Mouse (Mus musculus) T-cell, adult 2 months (primary cell): ENCODE data around the gene Ppp1r9a.
"Not testable (repeated sequence)": the region's sequence is repeated elsewhere in the genome, so short reads cannot be mapped to it uniquely, and the experiment has no call there.

Experiments used
- DNase-seq: peaks from one replicate; pipeline ENCODE4 v3.0.0; 2022; ENCODE audit warnings: low spot score

The Ppp1r9a gene

DNA sequence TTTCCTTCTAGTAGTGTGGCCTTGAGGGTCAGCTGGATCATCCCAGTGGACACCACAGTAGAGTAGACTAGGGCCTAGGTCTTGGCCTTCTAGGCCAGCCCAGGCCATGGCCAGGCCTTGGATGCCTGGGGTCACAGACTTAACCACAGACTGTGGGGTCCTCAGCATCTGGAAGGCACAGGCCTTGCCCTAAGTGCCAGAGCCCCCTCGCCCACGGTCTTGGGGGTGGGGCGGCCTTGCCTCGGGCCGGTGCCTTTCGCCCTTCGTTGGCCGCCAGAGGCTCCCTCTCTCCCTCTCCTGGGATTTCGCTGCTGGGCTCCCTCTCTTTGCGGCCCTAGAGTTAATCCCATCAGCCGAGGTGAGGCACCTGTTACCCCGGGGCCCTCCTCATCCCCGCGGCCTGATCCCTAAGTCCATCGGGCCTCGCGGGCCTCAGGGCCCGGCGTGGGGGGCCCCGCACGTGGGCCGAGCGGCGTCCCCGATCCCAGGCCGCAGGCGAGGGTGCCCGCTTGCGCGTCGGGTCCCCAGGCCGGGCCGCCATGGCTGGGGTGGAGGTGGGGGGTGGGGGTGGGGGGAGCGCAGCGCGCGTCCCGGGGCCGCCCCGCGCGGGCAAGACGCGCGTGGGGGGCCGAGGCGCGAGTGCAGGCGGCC, at the start of gene Ppp1r9a:
Gene Ppp1r9a (plus strand): TSS at position 244 of the 651 bp plus-strand sequence.
- no peak for DNase-seq

DNA sequence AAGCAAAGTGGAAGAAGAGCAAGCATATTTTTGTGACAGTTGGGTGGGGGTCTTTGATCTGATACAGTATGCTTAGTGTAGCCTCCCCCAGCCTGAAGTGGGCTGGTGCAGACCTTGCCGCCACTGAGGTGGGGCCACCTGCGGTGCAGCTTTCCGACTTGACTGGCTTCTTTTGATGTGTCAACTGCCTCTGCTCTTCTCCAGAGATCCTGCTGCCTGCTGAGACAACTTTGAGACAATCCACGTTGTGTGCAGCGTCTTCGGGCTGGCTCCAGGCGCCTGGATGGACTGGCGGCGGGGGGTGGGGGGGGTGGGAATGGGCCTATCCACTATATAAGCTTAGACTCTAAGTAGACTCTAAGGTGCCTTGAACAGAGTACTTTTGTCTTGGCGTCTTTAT, 47.5 kb upstream of the Ppp1r9a start:
- no peak for DNase-seq

DNA sequence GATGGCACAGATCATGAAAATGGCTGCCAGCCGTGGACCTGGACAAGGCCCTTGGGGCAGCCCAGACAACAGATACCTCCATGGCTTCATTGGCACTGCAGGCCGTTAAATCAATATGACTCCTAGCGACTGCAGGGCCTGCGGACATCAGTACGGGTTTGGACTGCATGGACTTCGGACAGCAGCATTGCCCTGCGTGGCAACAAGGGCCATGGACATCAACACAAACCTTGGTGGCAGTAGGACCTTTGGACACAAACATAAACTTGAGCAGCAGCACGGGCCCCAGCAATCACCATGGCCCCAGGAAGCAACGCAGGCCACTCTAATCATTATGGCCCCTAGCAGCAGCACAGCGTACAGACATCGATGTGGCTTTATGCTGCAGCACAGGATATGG, 45.8 kb upstream of the Ppp1r9a start:
- DNase-seq, result no peak

DNA sequence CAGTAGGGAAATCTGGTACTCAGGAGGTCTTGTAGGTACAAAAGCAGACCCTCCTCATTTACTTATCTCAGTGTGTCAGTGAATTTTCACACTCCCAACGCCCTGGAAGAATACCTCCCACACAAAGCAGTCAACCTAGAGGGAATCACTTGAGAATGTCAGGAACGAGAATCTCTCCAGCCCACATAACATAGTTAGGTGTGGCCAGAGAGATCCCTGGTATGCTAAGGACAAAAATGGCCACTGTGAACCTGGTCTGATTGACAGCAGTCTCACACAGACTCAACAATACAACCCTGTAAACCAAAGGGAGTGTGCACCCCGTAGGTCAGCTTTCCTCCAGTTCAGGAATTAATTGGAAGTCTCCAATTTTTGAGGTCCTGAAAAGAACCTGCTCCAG, 18.4 kb upstream of the Ppp1r9a start:
- no peak for DNase-seq

DNA sequence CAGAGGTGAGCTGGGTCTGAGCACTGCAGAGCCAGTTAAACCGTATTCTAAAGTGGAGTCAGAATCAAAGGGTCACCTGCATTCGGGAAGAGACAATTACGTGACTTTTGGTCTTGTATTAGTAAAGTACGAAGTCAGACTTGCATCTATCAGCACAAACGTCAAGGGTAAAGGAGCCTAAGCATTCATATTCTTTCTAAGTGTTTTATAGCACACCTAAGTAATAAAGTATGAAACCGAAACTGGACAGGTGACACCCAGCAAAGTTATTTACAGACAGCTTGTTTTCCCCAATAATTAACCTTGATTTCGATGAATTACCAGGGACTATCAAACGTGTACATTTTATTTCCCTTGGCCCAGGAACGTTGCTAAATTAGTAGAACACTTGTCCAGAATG, 13.2 kb upstream of the Ppp1r9a start:
- DNase-seq, result no peak

DNA sequence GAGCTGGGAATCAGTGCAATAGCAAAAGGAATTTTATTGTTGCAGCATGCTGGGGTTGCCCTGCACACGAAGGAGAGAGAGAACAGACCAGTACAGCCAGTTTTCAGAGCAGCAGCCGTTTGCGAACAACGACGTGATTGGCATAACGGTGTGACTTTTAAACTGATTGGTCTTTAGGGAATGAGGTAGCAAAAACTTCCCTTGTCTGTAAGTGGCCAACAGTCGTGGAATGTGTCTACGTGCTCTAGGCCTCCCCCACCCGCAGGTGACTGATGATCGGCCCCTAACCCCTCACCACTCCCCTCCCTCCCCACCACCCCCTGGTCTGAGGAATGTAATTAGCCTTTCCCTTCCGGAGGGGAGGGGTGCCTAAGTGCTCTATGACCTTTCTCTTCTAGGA, 10.3 kb upstream of the Ppp1r9a start:
- DNase-seq, result no peak

DNA sequence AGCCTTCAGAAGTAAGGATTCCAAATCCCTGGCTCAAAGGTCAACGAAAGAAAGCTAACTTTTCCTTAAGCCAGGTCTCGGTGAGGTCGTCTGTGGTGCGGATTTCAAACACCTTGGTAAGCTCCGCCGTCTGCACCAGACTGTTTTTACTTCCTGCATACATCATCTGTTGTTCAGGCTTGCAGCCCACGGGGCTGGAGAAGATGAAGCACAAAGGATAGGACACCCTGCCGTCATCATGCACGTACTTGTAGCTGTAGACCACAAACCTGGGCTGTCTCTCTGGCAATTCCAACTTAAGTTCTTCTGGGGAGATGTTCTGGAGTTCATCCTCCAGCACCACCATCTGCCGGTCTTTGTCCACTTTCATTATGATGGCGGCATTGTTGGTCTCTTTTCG, 9.4 kb upstream of the Ppp1r9a start:
- not testable (repeated sequence) for DNase-seq

DNA sequence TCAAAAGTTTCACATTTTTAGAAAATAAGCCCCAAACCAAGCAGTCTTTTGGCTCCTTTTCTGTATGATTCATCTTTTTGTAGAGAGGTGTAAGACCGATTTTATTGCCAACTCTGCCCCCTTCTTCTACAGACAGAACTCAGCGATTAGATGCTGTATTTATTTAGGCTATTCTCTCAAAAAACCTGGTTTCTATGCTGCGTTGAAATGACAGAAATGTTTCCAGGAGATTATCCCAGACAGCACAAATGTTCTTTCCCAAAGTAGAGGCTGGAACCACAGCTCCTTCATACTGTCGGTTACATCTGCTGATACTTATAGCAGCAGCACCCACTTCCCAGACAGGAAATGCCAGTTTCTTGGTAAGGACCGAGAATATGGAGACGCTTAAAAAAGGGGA, 2.8 kb upstream of the Ppp1r9a start:
- DNase-seq, result no peak

DNA sequence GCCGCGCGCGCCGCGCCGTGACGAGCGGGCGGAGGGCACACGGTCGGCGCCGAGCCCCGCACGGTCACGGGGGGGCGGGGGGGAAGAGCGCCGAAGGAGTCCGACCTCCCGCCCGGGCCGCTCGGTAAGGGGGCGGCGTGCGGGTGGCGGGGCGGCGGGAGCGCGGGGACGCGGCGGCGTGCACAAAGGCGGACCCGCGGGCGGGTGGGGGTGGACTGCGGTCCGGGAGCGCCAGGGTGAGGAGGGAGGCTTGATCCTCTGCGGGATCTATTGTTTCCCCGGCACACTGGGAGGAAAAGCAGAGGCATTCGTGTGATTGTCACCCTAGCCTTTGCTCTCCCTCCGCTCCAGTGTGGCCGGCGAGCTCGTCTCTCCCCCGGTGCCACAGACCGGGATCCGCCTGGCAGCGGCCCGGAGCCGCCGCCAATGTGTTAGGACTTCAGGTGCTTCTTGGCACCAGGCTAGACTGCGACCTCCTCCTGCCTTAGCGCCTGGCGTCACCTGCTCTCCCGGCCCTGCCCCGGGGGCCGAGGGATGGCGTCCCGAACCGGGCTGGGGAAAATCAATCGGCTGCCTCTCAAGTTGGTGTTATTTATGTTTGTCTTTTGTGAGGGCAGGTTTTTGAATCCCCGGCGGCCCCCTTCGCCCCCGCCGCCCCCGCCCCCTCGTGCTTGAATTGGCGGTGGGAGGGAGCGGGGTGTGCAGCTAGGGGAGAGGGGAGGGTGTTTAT, 773 bp downstream of the Ppp1r9a start:
- DNase-seq, result no peak

DNA sequence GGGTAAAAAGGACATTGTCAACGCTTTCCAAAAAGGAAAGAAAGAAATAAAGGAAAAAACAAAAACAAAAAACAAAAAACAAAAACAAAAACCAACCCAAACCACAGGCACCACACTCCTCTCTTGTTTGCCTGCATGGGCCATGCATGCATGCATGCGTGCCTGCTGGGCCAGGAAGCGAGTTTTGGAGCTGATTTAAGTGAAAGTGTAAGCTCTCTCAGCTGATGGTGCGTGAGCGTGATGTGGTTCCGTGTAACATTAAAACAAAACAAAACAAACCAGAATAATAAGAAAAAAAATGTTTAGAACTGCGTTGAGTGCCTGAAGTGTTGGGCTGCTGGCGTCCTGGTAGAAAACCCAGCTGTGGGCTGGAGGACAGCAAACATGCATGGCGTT, 1.3 kb downstream of the Ppp1r9a start:
- DNase-seq, result no peak

DNA sequence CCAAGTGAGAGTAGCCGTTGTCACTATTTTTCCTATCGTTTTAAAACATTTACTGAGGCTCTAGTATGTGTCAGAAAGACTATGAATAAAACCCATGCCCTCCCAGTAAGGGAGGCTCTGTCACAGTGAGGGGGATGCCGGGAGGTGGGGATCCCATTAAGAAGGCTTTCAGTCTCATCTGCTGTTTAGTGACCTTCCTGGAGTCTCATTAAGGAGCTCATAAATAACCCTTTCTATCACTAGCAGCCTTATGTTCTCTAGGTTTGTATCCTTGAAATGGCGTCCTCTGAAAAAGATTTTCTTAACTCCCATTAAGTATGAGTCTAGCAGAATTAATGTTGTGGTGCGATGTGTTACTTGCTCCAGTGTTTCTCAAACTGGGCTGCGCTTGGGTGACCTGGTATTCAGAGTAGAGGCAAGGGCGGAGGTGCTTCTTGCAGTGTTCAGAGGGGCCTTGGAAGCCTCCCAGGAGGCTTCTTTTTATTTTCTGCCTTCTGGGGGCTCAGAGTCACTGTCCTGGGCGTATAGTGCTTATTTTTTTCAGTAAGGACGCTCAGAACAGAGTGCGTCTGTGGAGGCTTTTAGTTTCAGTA, 7.4 kb downstream of the Ppp1r9a start:
- DNase-seq, result no peak

DNA sequence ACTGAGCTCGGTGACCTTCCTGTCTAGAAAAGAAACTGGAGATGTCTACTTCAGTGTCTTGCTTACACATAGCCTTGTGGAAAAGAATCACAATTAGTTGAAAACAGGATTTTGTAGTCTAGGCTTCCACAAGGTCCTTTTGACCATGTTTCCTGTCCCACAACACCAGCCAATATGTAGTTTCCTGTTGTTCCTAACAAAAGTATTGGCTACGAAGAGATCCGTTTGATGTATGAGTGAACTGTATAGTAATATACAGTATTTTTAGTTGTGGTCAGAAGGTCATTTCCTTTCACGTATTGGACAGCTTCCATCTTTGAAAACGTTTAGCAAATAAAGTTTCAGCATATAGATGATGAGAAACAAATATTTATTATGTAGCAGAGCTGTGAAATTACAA, 15.8 kb downstream of the Ppp1r9a start:
- no peak for DNase-seq

DNA sequence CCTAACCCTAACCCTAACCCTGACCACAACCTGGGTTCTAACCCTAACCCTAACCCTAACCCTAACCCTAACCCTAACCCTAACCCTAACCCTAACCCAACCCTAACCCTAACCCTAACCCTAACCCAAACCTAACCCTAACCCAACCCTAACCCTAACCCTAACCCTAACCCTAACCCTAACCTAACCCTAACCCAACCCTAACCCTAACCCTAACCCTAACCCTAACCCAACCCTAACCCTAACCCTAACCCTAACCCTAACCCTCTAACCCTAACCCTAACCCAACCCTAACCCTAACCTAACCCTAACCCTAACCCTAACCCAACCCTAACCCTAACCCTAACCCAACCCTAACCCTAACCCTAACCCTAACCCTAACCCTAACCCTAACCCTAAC, 21.1 kb downstream of the Ppp1r9a start:
- not testable (repeated sequence) for DNase-seq

DNA sequence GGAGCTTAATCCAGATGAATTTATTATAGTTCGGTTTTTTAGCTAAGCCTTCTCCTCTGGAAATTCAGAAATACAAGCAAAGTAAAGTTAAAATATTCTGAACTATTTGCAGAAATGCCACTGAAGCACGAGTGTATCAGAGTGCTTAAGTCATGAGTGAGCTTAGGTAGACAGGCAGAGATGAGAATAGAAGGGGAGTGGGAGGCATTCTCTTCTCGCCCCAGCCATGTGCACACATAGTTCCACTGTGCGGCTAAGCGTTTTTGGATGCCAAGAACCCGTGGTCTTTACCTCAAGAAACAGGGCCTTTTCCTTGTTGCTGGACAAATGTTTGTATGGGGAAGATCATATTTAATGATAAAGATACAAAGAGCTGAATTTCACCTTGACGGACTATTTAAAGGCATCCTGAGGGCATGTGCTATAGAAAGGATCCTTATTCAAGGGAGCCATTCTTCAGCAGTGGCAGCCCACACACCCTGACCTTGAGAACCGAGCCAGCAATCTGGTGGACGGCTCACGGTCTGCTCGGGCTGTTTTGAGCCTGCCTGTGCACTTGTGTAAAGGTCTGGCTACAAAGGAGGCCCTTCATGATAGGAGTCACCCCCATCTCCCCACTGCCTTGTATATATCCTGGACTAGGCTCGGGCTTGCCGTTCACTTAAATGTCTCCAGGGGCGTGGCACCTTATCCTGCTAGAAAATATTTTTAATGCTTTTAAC, 23.4 kb downstream of the Ppp1r9a start:
- DNase-seq, result no peak

DNA sequence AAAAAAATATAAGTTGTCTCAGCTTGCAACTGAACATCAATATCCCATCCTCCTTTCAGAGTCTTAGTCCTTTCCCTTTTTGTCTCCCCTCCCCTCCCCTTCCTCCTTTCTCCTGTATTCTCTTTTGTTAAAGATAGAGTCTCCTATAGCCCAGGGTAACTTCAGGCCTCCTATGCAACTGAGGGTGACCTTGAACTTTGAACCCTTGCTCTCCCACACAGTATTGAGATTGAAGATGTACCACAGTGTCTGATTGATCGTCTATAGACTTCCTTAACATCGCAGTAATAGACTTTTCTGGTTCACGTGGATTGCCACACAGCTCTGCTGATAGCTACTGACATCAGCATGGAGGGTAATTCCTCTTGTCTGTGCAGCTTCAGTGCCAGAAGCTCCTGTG, 27.6 kb downstream of the Ppp1r9a start:
- DNase-seq, result no peak

DNA sequence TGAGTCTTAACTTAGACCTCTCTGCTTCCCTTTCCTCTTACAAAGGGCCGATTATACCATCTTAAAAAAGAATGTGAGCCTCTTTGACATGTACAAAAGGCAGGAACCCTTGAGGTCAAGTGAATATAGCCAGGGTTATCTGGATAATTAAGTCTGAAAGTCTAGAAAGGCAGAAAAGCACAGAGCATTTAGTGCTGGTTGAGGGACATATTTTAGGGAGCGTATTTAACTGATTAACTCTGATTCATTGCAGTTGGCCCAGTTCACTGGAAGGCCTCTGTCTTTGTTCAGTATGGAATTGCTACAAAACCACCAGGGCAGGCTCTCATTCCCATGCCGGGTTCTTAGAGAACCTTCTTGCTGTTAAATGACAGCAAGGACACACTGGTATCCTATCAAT, 36.2 kb downstream of the Ppp1r9a start:
- DNase-seq, result no peak

DNA sequence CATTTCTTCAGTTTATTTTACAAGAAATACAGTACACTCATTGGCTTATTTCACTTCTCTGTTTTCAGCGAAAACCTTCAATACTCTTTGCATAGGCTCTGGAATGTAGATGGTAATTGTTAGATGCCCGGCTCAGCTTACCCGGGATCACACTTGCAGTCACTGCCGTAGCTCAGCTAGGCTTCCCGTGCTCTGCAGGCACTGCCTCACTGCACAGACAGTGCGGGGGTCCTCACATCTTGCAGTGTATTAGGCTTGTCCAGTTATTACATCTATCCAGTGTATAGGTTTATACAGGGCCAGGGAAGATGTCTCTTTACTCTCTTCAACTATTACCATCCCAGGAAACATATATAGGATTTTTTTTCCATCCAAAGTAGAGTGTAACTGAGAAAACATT, 37.4 kb downstream of the Ppp1r9a start:
- DNase-seq, result no peak

DNA sequence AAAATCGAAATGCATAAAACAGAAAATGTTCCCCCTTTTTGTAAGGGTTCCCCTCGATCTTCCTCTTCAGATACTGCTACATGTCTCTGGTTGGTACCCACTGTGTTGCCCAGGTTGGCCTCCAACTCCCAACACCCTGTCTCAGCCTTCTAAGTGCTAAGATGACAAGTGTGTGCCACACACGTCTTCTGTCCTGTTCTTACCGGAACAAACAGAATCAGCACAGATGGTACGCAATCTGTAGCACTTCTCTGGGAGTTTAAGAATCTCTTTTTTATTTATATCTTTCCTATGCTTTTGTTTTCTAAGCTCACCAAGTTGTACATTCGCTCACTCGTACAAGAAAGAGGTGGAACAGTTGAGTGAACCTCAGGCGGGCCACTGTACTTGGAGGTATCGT, 37.9 kb downstream of the Ppp1r9a start:
- no peak for DNase-seq

DNA sequence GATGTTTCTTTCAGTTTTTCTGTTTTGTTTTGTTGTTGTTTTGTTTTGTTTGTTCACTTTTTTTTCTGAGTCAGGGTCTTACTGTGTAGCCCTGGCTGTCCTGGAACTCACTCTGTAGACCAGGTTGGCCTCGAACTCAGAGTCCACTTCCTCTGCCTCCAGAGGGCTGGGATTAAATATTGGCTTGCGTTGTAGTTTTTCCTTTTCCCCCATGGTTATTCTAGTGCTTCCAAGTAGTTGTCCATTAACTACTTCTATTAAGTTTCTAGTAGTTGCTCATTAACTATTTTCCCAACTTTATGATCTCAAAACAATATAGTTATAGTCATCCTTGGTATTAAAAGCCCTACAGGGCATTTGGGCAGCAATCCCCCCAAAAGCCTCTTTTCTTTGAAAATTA, 41.1 kb downstream of the Ppp1r9a start:
- no peak for DNase-seq

DNA sequence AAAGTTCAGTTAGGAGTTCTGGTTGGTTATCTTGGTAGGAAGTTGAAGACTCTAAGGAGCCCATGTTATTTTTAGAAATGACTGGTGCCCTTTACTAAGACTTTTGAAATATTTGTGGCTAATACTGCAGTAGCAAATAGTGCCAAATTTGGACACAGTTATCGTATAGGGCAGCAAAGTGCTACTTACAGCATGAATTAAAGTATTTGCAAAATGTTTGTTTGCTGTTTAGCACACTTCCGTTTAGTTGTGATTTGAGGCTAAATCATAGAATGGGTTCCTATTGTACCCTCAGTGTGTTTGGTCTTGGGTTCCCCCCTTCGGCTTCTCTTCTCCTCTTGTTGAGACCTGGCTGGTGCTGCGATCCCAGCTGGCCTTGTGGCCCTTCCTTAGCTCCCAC, 45.3 kb downstream of the Ppp1r9a start:
- no peak for DNase-seq

DNA sequence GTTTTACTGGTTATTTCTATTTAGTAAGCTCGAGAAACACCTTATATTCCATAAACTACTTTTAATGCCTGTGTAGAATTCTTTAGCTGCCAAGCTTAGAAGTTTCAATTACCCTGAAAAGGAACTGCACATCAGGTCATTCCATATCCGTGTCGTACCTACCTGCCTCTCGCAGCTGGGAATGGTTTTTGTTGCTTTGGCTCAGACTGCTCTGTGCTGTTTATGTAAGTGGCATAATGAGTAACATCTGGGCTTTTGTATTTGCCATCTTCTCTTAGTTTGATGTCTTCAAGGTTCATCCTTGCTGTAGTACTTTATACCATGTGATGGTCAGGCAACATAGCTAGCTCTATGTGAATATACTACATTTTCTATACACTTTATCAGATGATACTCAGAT, 47.0 kb downstream of the Ppp1r9a start:
- no peak for DNase-seq

DNA sequence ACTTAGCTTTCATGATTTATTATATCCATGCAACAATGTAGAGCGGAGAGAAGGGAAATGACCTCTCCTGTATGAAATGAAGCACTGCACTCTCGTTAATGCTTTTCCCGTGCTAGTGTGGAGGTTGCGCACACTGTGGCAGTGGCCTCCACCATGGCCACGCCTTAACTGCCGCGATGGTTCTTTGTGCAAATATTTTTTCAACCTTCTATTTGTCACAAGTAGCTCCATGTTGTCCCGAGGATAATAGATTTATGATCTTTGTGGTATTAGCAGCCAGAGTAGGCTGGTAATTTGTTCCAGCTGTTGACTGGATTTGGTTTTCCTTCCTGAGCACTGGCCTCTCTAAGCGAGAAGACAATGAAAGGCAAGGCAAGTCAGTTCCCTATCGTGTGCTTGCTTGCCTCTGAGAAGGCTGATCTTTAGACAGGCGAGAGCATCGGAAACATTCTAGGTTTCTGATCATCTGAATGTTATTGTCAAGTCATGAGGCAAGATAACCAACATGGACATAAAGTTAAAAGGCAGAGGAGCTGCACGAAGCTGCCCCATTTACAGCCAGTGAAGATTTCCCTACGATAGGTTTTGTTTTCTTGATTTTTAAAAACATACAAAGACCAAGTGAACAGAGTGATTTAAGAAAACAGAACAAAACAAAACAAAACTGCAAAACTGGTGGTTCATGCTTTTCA, 50.5 kb downstream of the Ppp1r9a start:
- no peak for DNase-seq
